Mouse (Mus musculus): Measurements from ENCODE around the gene Col1a1. TPM values are rescaled to one million over a fixed set of nuclear protein-coding genes. Genes with fewer than 3 reads are reported as not detected.
A peak's percentile ranks its signal among the peaks of the same experiment; 100 is the strongest.

Gene Col1a1
- total and polyA plus RNA-seq, 2 experiments from 2014 or later: 322 to 334 TPM

- Histone ChIP-seq H3K36me3 (replicated peaks; ENCODE audit: control insufficient read depth, insufficient read depth, low read length) (no peaks in the 10 kb centered on the region), H3K9ac (replicated peaks; ENCODE audit: low read depth, low read length) (peak overlapping the region; percentile 52), H3K4me3 (ENCODE audit: low read depth, low read length) (peak overlapping the region; percentile 89), H3K9me3 (replicated peaks; ENCODE audit: control insufficient read depth, low read length) (no peaks in the 10 kb centered on the region), H3K27ac (ENCODE audit: low read depth) (peak overlapping the region; percentile 91), H3K27me3 (ENCODE audit: control insufficient read depth, insufficient read depth, low read length) (no peaks in the 10 kb centered on the region), H3K4me2 (ENCODE audit: low read depth, low read length) (peak overlapping the region; percentile 90), H3K4me1 (ENCODE audit: control insufficient read depth, insufficient read depth) (peaks cover 41% of the 10 kb centered on the region)
- peak; percentile 83; the same call in 1 of the 2 replicates for TF ChIP-seq EP300 (IDR thresholded peaks at IDR 0.05; ENCODE audit: low read depth)
- no peak for TF ChIP-seq CTCF (IDR thresholded peaks at IDR 0.05; ENCODE audit: low read depth)
- DNase-seq (ENCODE audit: low spot score) (peak; percentile 94), ATAC-seq (ENCODE audit: insufficient read depth, low read depth) (peak; percentile 57)
- WGBS: 2% methylated on average over 12 of the region's 12 CpGs
These were observed 53.6 kb downstream of the Col1a1 start for GRCm38 (mm10) chr11:94989562-94990017.

- peak overlapping the region; percentile 90 for H3K4me2 ChIP-seq (ENCODE audit: low read depth, low read length)
- H3K4me3 ChIP-seq (ENCODE audit: low read depth, low read length): peak overlapping the region; percentile 89
- no peaks in the 10 kb centered on the region for H3K27me3 ChIP-seq (ENCODE audit: control insufficient read depth, insufficient read depth, low read length)
- no peak for ATAC-seq (ENCODE audit: insufficient read depth, low read depth)
- WGBS: 47% methylated on average over 6 of the region's 6 CpGs
- no peaks in the 10 kb centered on the region for H3K9me3 ChIP-seq (replicated peaks; ENCODE audit: control insufficient read depth, low read length)
- H3K4me1 ChIP-seq (ENCODE audit: control insufficient read depth, insufficient read depth): peaks cover 47% of the 10 kb centered on the region
- H3K27ac ChIP-seq (ENCODE audit: low read depth): peak overlapping the region; percentile 91
- no peaks in the 10 kb centered on the region for H3K36me3 ChIP-seq (replicated peaks; ENCODE audit: control insufficient read depth, insufficient read depth, low read length)
- DNase-seq (ENCODE audit: low spot score): no peak
- H3K9ac ChIP-seq (replicated peaks; ENCODE audit: low read depth, low read length): peak overlapping the region; percentile 88
- TF ChIP-seq CTCF (IDR thresholded peaks at IDR 0.05; ENCODE audit: low read depth): no peak
These were observed 54.2 kb downstream of the Col1a1 start for GRCm38 (mm10) chr11:94990102-94990748.

DNA sequence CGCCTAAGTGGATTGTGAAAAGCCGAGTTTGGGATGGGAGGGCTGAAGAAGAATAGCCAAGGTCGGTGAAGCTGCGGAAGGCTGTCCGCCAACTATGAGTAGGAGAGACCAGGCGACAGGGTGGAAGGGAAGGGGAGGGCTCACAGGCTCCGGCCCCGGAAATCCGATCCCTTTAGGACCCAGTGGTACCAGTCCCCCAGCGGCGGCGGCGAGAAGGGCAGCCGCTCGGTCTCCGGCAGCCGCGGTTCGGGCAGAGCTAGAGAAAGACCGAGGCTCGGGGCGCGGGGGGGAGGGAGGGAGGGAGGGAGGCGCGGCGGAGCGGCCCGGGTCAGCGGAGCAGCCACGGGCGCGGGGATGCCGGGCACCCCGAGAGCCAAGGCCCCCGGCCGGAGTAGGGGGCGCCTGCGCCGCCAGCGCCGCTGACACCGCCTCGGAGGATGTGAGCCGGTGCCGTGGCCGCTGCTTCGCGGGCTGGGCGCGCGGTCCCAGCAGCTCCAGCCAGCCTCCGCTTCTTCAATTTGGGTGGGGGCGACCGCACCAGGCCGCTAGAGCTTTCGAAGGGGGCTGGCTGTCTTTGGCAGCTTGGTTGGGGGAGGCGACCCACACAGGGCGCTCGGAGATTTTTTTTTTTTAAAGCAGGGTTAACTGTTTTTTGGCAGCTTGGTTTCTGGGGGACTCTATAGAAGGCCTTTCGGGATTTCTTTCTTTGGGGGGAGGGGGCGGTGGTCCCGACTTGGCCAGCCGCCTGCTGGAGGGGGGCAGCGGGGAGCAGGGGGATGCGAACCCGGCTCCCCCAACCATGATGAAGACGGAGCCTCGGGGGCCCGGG is 54.9 kb downstream of the Col1a1 start, which contains the start of gene Ppp1r9b:
TSS of gene Ppp1r9b (plus strand) at position 287 of the 829 bp plus-strand sequence.
- H3K27ac ChIP-seq (ENCODE audit: low read depth): peak within 1 kb of the TSS; percentile 91
- DNase-seq (ENCODE audit: low spot score) (peak; percentile 95), ATAC-seq (ENCODE audit: insufficient read depth, low read depth) (peak; percentile 81)
- H3K4me1 ChIP-seq (ENCODE audit: control insufficient read depth, insufficient read depth): peaks cover 49% of the 10 kb centered on the region
- no peaks in the 10 kb centered on the region for H3K27me3 ChIP-seq (ENCODE audit: control insufficient read depth, insufficient read depth, low read length)
- WGBS: 0% methylated on average over 57 of the region's 69 CpGs
- peak within 1 kb of the TSS; percentile 89 for H3K4me3 ChIP-seq (ENCODE audit: low read depth, low read length)
- H3K36me3 ChIP-seq (replicated peaks; ENCODE audit: control insufficient read depth, insufficient read depth, low read length): no peaks in the 10 kb centered on the region
- H3K9ac ChIP-seq (replicated peaks; ENCODE audit: low read depth, low read length): peak within 1 kb of the TSS; percentile 88
- H3K4me2 ChIP-seq (ENCODE audit: low read depth, low read length): peak within 1 kb of the TSS; percentile 90
- TF ChIP-seq CTCF (IDR thresholded peaks at IDR 0.05; ENCODE audit: low read depth) (peak; percentile 56), EP300 (IDR thresholded peaks at IDR 0.05; ENCODE audit: low read depth) (no peak)
- H3K9me3 ChIP-seq (replicated peaks; ENCODE audit: control insufficient read depth, low read length): no peaks in the 10 kb centered on the region

DNA sequence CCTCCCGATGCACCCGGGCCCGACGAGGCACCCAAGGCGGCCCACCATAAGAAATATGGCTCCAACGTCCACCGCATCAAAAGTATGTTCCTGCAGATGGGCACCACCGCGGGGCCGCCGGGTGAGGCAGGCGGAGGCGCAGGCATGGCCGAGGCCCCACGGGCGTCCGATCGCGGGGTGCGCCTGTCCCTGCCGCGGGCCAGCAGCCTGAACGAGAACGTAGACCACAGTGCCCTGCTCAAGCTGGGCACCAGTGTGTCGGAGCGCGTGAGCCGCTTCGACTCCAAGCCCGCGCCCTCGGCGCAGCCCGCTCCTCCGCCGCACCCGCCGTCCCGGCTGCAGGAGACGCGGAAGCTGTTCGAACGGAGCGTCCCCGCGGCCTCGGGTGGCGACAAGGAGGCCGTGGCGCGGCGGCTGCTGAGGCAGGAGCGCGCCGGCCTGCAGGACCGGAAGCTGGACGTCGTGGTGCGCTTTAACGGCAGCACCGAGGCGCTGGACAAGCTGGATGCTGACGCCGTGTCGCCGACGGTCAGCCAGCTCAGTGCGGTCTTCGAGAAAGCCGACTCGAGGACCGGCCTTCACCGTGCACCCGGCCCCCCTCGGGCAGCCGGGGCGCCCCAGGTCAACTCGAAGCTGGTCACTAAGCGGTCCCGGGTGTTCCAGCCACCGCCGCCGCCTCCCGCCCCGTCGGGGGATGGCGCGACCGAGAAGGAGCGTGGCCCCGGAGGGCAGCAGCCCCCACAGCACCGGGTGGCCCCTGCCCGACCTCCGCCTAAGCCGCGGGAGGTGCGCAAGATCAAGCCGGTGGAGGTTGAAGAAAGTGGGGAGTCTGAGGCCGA is 55.8 kb downstream of the Col1a1 start:
- Histone ChIP-seq H3K27me3 (ENCODE audit: control insufficient read depth, insufficient read depth, low read length) (no peaks in the 10 kb centered on the region), H3K9me3 (replicated peaks; ENCODE audit: control insufficient read depth, low read length) (no peaks in the 10 kb centered on the region), H3K4me3 (ENCODE audit: low read depth, low read length) (peak overlapping the region; percentile 89), H3K27ac (ENCODE audit: low read depth) (peak overlapping the region; percentile 91), H3K4me1 (ENCODE audit: control insufficient read depth, insufficient read depth) (peaks cover 48% of the 10 kb centered on the region), H3K9ac (replicated peaks; ENCODE audit: low read depth, low read length) (peak overlapping the region; percentile 88), H3K36me3 (replicated peaks; ENCODE audit: control insufficient read depth, insufficient read depth, low read length) (peaks cover 8% of the 10 kb centered on the region), H3K4me2 (ENCODE audit: low read depth, low read length) (peak overlapping the region; percentile 90)
- under 1% methylated on average over 88 of the region's 99 CpGs for WGBS
- no peak for TF ChIP-seq CTCF (IDR thresholded peaks at IDR 0.05; ENCODE audit: low read depth)
- no peak for TF ChIP-seq EP300 (IDR thresholded peaks at IDR 0.05; ENCODE audit: low read depth)
- no peak for DNase-seq (ENCODE audit: low spot score)
- ATAC-seq (ENCODE audit: insufficient read depth, low read depth): no peak

GRCm38 (mm10) chr11:94992480-94992753 is 56.4 kb downstream of the Col1a1 start:
- H3K27ac ChIP-seq (ENCODE audit: low read depth): peak overlapping the region; percentile 91
- peak overlapping the region; percentile 89 for H3K4me3 ChIP-seq (ENCODE audit: low read depth, low read length)
- TF ChIP-seq EP300 (IDR thresholded peaks at IDR 0.05; ENCODE audit: low read depth) (no peak), CTCF (IDR thresholded peaks at IDR 0.05; ENCODE audit: low read depth) (no peak)
- H3K27me3 ChIP-seq (ENCODE audit: control insufficient read depth, insufficient read depth, low read length): no peaks in the 10 kb centered on the region
- peak overlapping the region; percentile 88 for H3K9ac ChIP-seq (replicated peaks; ENCODE audit: low read depth, low read length)
- peak overlapping the region; percentile 90 for H3K4me2 ChIP-seq (ENCODE audit: low read depth, low read length)
- H3K4me1 ChIP-seq (ENCODE audit: control insufficient read depth, insufficient read depth): peaks cover 43% of the 10 kb centered on the region
- DNase-seq (ENCODE audit: low spot score) (no peak), ATAC-seq (ENCODE audit: insufficient read depth, low read depth) (no peak)
- peaks cover 14% of the 10 kb centered on the region for H3K36me3 ChIP-seq (replicated peaks; ENCODE audit: control insufficient read depth, insufficient read depth, low read length)
- WGBS: under 1% methylated on average over 20 of the region's 20 CpGs
- H3K9me3 ChIP-seq (replicated peaks; ENCODE audit: control insufficient read depth, low read length): no peaks in the 10 kb centered on the region
